Mouse (Mus musculus) urinary bladder, postnatal 25 days (tissue): ENCODE measurements around the gene Mylip.

Source experiments
- DNase-seq: peaks from one replicate; pipeline ENCODE4 v3.0.0; 2022; ENCODE audit warnings: low spot score

Gene Mylip

GRCm38 (mm10) chr13:45390962-45391853 lies 1.7 kb downstream of the Mylip start:
- DNase-seq, result peak; percentile 31

DNA sequence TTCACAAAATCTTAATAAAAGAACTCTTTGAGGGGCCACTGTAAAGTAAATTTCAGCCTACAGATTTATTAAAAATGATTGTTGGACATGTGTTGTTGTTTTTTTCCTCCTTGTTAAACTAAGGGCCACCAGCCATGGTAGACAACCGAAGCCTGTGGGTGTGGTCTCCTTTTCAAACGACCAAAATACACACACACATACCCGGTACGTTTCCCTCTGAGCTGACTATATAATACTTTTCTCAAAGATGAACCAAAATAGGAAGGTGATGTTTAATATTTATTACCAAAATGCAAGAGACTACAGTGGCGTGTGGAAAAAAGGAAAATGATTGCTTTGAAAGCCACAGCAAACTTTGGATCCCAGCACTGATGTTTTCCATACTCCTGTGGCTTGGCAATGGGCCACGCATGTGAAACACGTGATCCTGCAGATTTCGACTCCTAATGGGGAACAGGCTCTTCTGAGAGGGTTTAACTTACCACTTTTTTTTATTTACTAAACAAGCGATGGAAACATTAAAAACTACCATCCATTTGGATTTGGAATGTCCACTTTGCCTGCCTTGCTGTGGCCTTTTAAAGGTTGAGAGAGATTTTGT lies 2.4 kb downstream of the Mylip start:
- peak; percentile 38 for DNase-seq

GRCm38 (mm10) chr13:45394221-45394768 lies 4.8 kb downstream of the Mylip start:
- DNase-seq, result no peak

DNA sequence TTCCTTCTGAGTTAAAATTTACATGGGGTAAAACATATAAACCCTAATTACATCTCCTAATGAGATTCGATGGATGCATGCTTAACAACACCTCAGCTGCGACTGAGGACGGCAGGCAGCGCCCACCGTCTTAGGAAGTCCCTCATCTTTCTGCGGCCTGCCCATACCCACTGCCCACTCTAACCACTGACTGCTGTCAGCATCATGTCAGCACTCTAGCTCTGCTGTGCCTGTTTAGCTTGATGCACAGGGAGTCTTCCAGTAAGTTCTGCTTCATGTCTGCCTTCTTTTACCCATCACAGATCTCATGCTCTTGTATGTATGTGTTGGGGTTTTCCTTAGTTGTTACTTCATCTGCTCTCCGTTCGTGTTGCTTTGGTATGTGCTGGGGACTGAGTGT lies 7.2 kb downstream of the Mylip start:
- no peak for DNase-seq

DNA sequence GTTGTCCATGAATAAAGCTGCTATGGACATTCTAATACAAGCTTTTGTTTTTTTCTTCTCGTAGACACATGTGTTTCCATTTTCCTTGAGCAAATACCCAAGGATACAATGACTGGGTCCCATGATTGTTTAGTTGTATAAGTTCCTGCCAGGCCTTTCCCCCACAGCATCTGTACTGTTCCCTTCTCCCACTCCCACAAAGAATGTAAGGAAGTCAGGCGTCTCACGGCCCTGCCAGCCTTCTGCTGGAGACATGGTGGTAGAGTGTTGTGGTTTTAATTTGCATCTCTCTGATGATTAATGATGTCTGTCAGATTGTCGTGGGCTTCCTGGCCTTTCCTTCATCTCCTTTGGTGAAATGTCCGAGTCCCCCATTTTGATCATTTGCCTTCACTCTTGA lies 7.7 kb downstream of the Mylip start:
- DNase-seq, result no peak

GRCm38 (mm10) chr13:45397896-45398805 lies 8.6 kb downstream of the Mylip start:
- no peak for DNase-seq

- no peak for DNase-seq
Observed at GRCm38 (mm10) chr13:45400700-45401099, 11.2 kb downstream of the Mylip start.

DNA sequence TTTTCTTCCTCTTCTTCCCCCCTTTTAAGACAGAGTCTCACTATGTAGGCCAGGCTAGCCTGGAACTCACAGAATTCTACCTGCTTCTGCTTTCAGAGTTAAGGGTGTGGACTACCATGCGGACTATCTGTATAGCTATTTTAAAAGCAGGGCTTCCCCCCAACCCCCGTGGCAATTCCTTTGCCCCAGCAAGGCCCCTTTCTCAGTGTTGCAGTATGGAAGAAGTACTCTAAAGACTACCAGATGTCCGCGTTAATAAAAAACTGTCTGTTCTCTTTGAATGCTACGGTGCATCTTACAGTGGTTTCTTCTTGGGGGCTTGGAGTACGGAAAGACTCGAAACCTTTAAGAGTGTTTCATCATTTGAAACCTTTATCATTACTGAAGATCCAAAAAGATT lies 12.3 kb downstream of the Mylip start:
- no peak for DNase-seq

DNA sequence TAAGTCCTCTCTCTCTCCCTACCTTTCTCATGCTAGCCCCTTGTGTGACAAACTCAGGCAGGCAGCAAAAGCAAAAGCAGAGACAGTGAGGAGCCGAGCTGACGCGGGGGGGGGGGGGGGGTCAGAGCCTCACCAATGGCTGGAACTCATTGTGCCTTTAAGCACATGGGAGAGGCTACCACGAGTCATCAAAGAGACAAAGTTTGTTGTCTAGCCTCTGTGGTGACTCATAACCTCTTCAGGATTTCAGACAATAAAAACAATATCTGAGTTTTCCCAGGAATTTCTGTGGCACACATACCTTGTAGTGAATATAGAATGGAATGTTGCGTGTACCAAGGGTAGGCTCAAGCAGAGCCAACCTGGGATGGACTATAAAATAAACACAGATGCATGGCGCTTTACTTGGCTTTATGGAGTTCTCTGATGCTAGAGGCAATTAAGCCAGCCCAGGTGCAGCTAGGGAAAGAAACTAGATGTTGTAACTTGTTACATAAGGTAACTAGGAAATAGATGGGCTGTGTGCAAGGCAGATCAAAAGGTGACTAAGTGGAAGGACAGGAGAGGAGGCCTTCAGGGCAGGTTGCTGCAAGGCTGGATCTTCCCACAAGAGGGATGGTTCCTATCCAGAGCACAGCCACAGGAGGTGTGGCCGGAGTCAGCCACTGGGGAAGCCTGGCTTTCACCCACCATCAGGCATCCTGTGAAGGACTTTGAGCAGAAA lies 12.9 kb downstream of the Mylip start:
- DNase-seq, result no peak

DNA sequence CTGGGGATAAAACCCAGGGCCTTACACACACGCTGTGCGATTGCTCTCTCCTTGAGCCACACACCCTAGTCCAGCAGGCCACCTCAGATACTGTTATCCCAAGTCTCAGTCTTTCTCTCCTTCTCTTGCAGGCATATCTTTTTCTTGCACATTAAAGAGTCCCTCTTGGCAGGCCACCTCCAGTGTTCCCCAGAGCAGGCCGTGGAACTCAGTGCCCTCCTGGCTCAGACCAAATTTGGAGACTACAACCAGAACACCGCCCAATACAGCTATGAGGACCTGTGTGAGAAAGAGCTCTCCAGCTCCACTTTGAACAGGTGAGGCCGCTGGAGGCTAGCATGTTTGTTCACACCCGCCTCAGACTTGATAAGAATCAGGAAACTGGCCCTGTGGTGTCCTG lies 14.7 kb downstream of the Mylip start:
- DNase-seq, result no peak

- DNase-seq, result no peak
Observed at GRCm38 (mm10) chr13:45405194-45405810, 15.8 kb downstream of the Mylip start.

- no peak for DNase-seq
Observed at GRCm38 (mm10) chr13:45406289-45406688, 16.7 kb downstream of the Mylip start.

DNA sequence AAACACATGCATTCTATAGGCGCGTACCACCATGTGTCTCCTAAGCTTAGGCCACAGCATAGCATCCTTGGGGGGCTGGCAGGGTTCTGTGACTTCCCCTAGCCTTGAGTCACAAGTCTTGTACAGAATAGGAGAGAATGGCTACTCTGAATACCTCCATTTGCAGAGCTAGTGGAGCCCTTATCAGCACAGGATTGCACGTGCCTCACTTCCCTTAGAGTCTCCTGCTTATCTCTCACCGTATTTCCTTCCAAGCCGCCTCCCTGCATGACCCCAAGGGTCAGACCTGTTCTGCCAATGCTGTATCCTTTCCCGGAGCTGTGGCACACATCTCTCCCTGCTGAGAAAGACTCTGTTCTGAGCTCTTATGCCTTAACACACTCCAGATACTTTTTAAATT lies 17.2 kb downstream of the Mylip start:
- no peak for DNase-seq

DNA sequence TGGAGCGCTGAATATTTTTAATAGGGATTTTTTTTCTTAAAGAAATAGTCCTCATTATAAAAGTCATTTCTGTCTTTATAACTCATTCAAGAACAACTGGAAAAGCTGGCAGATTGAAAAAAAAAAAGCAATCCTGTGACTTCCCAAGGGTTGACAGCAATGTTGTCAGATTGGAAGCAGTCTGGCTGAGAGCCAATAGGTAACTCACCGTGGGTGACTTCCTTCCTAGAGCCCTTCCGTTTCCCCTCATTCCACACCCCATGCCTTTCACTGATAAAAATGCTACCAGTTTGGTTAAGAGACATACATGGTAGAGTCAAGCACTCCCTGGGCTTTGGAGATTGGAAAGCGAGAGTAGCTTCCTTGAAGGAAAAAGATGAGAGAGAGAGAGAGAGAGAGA lies 21.4 kb downstream of the Mylip start:
- no peak for DNase-seq

- DNase-seq, result no peak
Observed at GRCm38 (mm10) chr13:45413066-45413465, 23.5 kb downstream of the Mylip start.

GRCm38 (mm10) chr13:45414031-45414430 lies 24.5 kb downstream of the Mylip start:
- no peak for DNase-seq

DNA sequence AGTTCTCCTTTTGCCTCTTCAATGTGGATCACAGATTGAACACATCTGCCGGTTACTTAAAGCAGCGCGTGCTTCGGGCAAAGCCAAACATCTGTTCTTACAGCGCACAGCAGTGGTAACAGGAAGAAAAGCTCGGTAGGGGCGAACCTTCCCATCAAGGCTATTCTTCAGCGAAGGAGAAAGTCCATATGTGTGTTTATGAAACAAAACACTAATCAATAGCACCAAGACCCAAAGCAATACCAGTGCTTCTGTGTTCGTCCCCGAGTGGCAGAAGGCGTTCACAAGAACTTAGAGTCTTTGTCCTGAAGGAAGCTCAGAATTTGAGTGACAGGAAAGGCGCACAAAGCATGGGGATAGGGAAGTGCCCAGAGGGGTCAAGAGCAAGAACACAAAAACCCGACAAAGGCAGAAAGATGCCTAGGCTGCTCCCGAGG lies 27.1 kb downstream of the Mylip start:
- no peak for DNase-seq

DNA sequence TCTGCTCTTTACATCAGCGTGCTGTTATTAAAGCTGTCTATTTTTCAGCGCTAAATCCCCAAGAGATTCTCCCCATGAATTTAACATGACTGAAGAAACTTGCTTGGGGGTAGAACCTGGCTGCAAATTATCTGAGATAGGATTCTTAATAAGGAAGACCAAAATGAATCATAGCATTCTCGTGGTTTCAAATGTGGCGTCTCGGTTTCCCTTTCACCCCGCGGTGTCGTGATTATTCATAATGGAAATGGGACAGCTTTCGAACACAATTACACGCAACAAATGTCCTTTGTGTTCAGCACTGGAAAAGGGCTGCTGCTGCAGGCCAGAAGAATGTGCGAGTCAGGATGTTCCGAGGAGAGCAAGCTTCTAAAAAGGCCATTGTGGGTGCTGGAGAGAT lies 29.4 kb downstream of the Mylip start:
- no peak for DNase-seq

- no peak for DNase-seq
Observed at GRCm38 (mm10) chr13:45422251-45422650, 32.7 kb downstream of the Mylip start.

- DNase-seq, result no peak
Observed at GRCm38 (mm10) chr13:45422709-45423108, 33.2 kb downstream of the Mylip start.

GRCm38 (mm10) chr13:45423905-45424304 lies 34.4 kb downstream of the Mylip start:
- DNase-seq, result no peak
